Mouse (Mus musculus) heart, embryonic 13.5 days (tissue): ENCODE results near the gene Meis1. TPM values are rescaled to one million over a fixed set of nuclear protein-coding genes. Genes with fewer than 3 reads are reported as not detected.

Experiments
- ATAC-seq: fragments of 200-750 bp; cut with Nextera tagmentation; 2 replicates; pipeline ENCODE4 v1.8.0; 2017; ENCODE audit warnings: moderate TSS enrichment; ENCODE audit not compliant: insufficient number of reproducible peaks, low FRiP score, low TSS enrichment; ENCODE audit errors: extremely low read depth
- H3K27ac ChIP-seq: fragments of 300-500 bp; sonication (generic); replicated peaks from 2 replicates; pipeline ENCODE4 v1.5.1; 2015; ENCODE audit warnings: moderate library complexity, mild to moderate bottlenecking, inconsistent platforms
- H3K27me3 ChIP-seq: fragments of 300-500 bp; sonication (generic); replicated peaks from 2 replicates; pipeline ENCODE4 v1.6.1; 2015; ENCODE audit warnings: mild to moderate bottlenecking, inconsistent platforms
- H3K36me3 ChIP-seq: fragments of 300-500 bp; sonication (generic); 2 replicates; pipeline ENCODE4 v1.6.1; 2015; ENCODE audit warnings: mild to moderate bottlenecking, inconsistent platforms
- H3K4me1 ChIP-seq: fragments of 300-500 bp; sonication (generic); 2 replicates; pipeline ENCODE4 v1.6.1; 2015; ENCODE audit warnings: inconsistent platforms
- H3K4me2 ChIP-seq: fragments of 300-500 bp; sonication (generic); 2 replicates; pipeline ENCODE4 v1.6.1; 2015; ENCODE audit warnings: inconsistent platforms, mild to moderate bottlenecking, moderate library complexity
- H3K4me3 ChIP-seq: fragments of 300-500 bp; sonication (generic); 2 replicates; pipeline ENCODE4 v1.5.1; 2015; ENCODE audit warnings: moderate library complexity, mild to moderate bottlenecking, inconsistent platforms
- H3K9ac ChIP-seq: fragments of 300-500 bp; sonication (generic); 2 replicates; pipeline ENCODE4 v1.6.1; 2015; ENCODE audit warnings: inconsistent platforms, mild to moderate bottlenecking, moderate library complexity
- H3K9me3 ChIP-seq: fragments of 300-500 bp; sonication (generic); 2 replicates; pipeline ENCODE4 v1.6.1; 2016; ENCODE audit warnings: inconsistent platforms
- WGBS: fragments of 180-500 bp; shearing (Covaris S2); methylation state at CpG from one replicate; pipeline ENCODE4 v1.1.7; 2015; ENCODE audit warnings: mixed read lengths; 5-methylcytosine and 5-hydroxymethylcytosine counted together
- polyA plus RNA-seq: library from polyadenylated mRNA; unstranded; fragments of >200 nt; fragmentation: Nextera tagmentation; extraction: Ambion mirVana; gene quantifications from 2 replicates; pipeline ENCODE4 v1.2.1, GENCODE M21; 2015

Gene Meis1
- polyA plus RNA-seq, 1 experiment from 2014 or later, result 65.4 TPM

- Histone ChIP-seq H3K9ac (peak overlapping the region; percentile 100), H3K4me1 (peaks cover 29% of the 10 kb centered on the region), H3K27me3 (no peaks in the 10 kb centered on the region), H3K4me2 (peak overlapping the region; percentile 70), H3K36me3 (peaks cover 4% of the 10 kb centered on the region), H3K4me3 (peak overlapping the region; percentile 84), H3K9me3 (no peaks in the 10 kb centered on the region), H3K27ac (peak overlapping the region; percentile 100)
- WGBS, result under 1% methylated on average over 25 of the region's 25 CpGs
- peak; percentile 82 for ATAC-seq
Observed at GRCm38 (mm10) chr11:19020371-19020824, 1.6 kb upstream of the Meis1 start.

- peaks cover 29% of the 10 kb centered on the region for H3K4me1 ChIP-seq
- H3K4me2 ChIP-seq, result peak overlapping the region; percentile 70
- H3K27me3 ChIP-seq, result no peaks in the 10 kb centered on the region
- no peak for ATAC-seq
- peak overlapping the region; percentile 84 for H3K4me3 ChIP-seq
- under 1% methylated on average over 67 of the region's 67 CpGs for WGBS
- no peaks in the 10 kb centered on the region for H3K9me3 ChIP-seq
- H3K27ac ChIP-seq, result peak overlapping the region; percentile 100
- peak overlapping the region; percentile 100 for H3K9ac ChIP-seq
- H3K36me3 ChIP-seq, result peaks cover 9% of the 10 kb centered on the region
Observed at GRCm38 (mm10) chr11:19019204-19020171, 703 bp upstream of the Meis1 start.

GRCm38 (mm10) chr11:19017719-19018413 is 919 bp downstream of the Meis1 start:
- peak overlapping the region; percentile 100 for H3K9ac ChIP-seq
- peaks cover 21% of the 10 kb centered on the region for H3K36me3 ChIP-seq
- H3K4me2 ChIP-seq, result peak overlapping the region; percentile 70
- H3K4me3 ChIP-seq, result peak overlapping the region; percentile 84
- no peaks in the 10 kb centered on the region for H3K27me3 ChIP-seq
- ATAC-seq, result no peak
- WGBS, result under 1% methylated on average over 14 of the region's 14 CpGs
- no peaks in the 10 kb centered on the region for H3K9me3 ChIP-seq
- H3K27ac ChIP-seq, result peak overlapping the region; percentile 100
- H3K4me1 ChIP-seq, result peaks cover 30% of the 10 kb centered on the region

GRCm38 (mm10) chr11:19017262-19017661 is 1.5 kb downstream of the Meis1 start:
- H3K27ac ChIP-seq, result peak overlapping the region; percentile 100
- H3K36me3 ChIP-seq, result peaks cover 27% of the 10 kb centered on the region
- H3K4me2 ChIP-seq, result peak overlapping the region; percentile 70
- no peaks in the 10 kb centered on the region for H3K27me3 ChIP-seq
- H3K4me3 ChIP-seq, result peak overlapping the region; percentile 84
- H3K9me3 ChIP-seq, result no peaks in the 10 kb centered on the region
- H3K4me1 ChIP-seq, result peaks cover 30% of the 10 kb centered on the region
- no peak for ATAC-seq
- 3% methylated on average over 1 of the region's 1 CpGs for WGBS
- peak overlapping the region; percentile 100 for H3K9ac ChIP-seq

GRCm38 (mm10) chr11:19016481-19017220 is 2.1 kb downstream of the Meis1 start:
- Histone ChIP-seq H3K27me3 (no peaks in the 10 kb centered on the region), H3K27ac (peak overlapping the region; percentile 100), H3K4me1 (peaks cover 32% of the 10 kb centered on the region), H3K9ac (peak overlapping the region; percentile 100), H3K4me2 (peak overlapping the region; percentile 70), H3K9me3 (no peaks in the 10 kb centered on the region), H3K4me3 (peak overlapping the region; percentile 84), H3K36me3 (peaks cover 31% of the 10 kb centered on the region)
- no peak for ATAC-seq
- 0% methylated on average over 10 of the region's 10 CpGs for whole genome bisulfite sequencing

- Histone ChIP-seq H3K9ac (peak overlapping the region; percentile 100), H3K27me3 (no peaks in the 10 kb centered on the region), H3K4me1 (peaks cover 32% of the 10 kb centered on the region), H3K27ac (peak overlapping the region; percentile 100), H3K36me3 (peaks cover 38% of the 10 kb centered on the region), H3K4me3 (peak overlapping the region; percentile 84), H3K4me2 (peak overlapping the region; percentile 70), H3K9me3 (no peaks in the 10 kb centered on the region)
- ATAC-seq, result no peak
- under 1% methylated on average over 37 of the region's 37 CpGs for WGBS
Observed at GRCm38 (mm10) chr11:19015731-19016461, 2.9 kb downstream of the Meis1 start.

GRCm38 (mm10) chr11:19015381-19015730 is 3.4 kb downstream of the Meis1 start:
- WGBS, result 3% methylated on average over 5 of the region's 5 CpGs
- ATAC-seq, result no peak

GRCm38 (mm10) chr11:19014441-19015161 is 4.2 kb downstream of the Meis1 start:
- Histone ChIP-seq H3K36me3 (peaks cover 39% of the 10 kb centered on the region), H3K4me3 (peak overlapping the region; percentile 84), H3K4me1 (peaks cover 43% of the 10 kb centered on the region), H3K27me3 (no peaks in the 10 kb centered on the region), H3K9ac (peak overlapping the region; percentile 100), H3K4me2 (peak overlapping the region; percentile 70), H3K9me3 (no peaks in the 10 kb centered on the region), H3K27ac (peak overlapping the region; percentile 100)
- ATAC-seq, result no peak
- WGBS, result 1% methylated on average over 35 of the region's 35 CpGs

More at GRCm38 (mm10) chr11:19015381-19015730, 3.4 kb downstream of the Meis1 start:
- H3K9ac ChIP-seq, result peak overlapping the region; percentile 100
- H3K9me3 ChIP-seq, result no peaks in the 10 kb centered on the region
- peaks cover 35% of the 10 kb centered on the region for H3K4me1 ChIP-seq
- H3K4me3 ChIP-seq, result peak overlapping the region; percentile 84
- H3K27ac ChIP-seq, result peak overlapping the region; percentile 100
- peaks cover 39% of the 10 kb centered on the region for H3K36me3 ChIP-seq
- peak overlapping the region; percentile 70 for H3K4me2 ChIP-seq
- no peaks in the 10 kb centered on the region for H3K27me3 ChIP-seq

- Histone ChIP-seq H3K4me1 (peaks cover 47% of the 10 kb centered on the region), H3K9me3 (no peaks in the 10 kb centered on the region), H3K4me2 (peak overlapping the region; percentile 70), H3K9ac (peak overlapping the region; percentile 100), H3K36me3 (peaks cover 40% of the 10 kb centered on the region), H3K27ac (peak overlapping the region; percentile 100), H3K4me3 (peak overlapping the region; percentile 84), H3K27me3 (no peaks in the 10 kb centered on the region)
- ATAC-seq, result no peak
- WGBS, result 5% methylated on average over 12 of the region's 12 CpGs
Observed at GRCm38 (mm10) chr11:19014113-19014440, 4.7 kb downstream of the Meis1 start.
